In the genomic region with DNA sequence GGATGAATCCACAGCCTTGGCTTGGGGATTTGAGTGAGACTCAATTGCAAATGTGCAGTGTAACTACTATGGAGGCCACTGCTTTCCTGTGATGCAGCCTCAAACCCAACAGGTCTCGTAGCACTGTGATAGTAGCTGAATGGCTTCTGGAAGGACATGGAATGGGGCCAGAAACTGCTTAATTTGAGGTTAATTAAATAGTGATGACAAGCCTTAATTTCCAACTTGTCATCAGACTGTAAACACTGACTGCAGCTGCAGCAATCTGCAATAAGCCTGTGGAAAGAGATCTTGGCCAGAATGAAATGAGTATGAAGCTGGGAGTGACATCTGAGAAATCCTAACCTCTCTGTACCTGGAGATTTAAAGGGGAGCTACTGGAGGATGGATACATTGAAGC, we compare ENCODE assay signal across 17 mouse cellular contexts.
"Had no signal": no experiment of that assay in that cellular context is flagged by ENCODE, and none has a peak within 500 bp of the region (broad histone marks: within the 10 kb centered on the region; RNA-seq: fewer than 3 reads in every experiment).

No protein-coding gene starts in this region.

- H3K27ac ChIP-seq: limb, embryonic 12.5 days; limb, embryonic 15.5 days; liver, embryonic 15.5 days; lung, embryonic 15.5 days; midbrain, embryonic 10.5 days; midbrain, embryonic 13.5 days had no signal

- H3K27me3 ChIP-seq: limb, embryonic 12.5 days; limb, embryonic 15.5 days; liver, embryonic 15.5 days; lung, embryonic 15.5 days; megakaryocyte, embryonic 14.5 days; midbrain, embryonic 13.5 days had no signal

- H3K4me3 ChIP-seq: limb, embryonic 12.5 days; limb, embryonic 15.5 days; liver, embryonic 15.5 days; lung, embryonic 15.5 days; megakaryocyte, embryonic 14.5 days; midbrain, embryonic 10.5 days; midbrain, embryonic 13.5 days had no signal

- H3K9ac ChIP-seq: limb, embryonic 12.5 days; limb, embryonic 15.5 days; liver, embryonic 15.5 days; lung, embryonic 15.5 days; midbrain, embryonic 13.5 days had no signal

- H3K36me3 ChIP-seq: limb, embryonic 12.5 days; limb, embryonic 15.5 days; liver, embryonic 15.5 days; lung, embryonic 15.5 days; midbrain, embryonic 10.5 days; midbrain, embryonic 13.5 days had no signal

- H3K4me1 ChIP-seq: limb, embryonic 12.5 days; limb, embryonic 15.5 days; liver, embryonic 15.5 days; lung, embryonic 15.5 days; megakaryocyte, embryonic 14.5 days; midbrain, embryonic 10.5 days; midbrain, embryonic 13.5 days had no signal

- ATAC-seq: midbrain, embryonic 13.5 days; midbrain, embryonic 16.5 days had no signal

- H3K9me3 ChIP-seq: limb, embryonic 12.5 days; limb, embryonic 15.5 days; liver, embryonic 15.5 days; lung, embryonic 15.5 days; midbrain, embryonic 10.5 days; midbrain, embryonic 13.5 days had no signal

- H3K4me2 ChIP-seq: limb, embryonic 12.5 days; limb, embryonic 15.5 days; liver, embryonic 11.5 days; liver, embryonic 15.5 days; lung, embryonic 15.5 days; midbrain, embryonic 13.5 days had no signal

- DNase-seq: kidney, postnatal 14 days; kidney, postnatal 4 days; left cerebral cortex, postnatal 4 days; lung, adult 18-20 months; lung, postnatal 10 days; lung, postnatal 36 days; thymus, adult 18-20 months; thymus, postnatal 36 days had no signal
